Mouse (Mus musculus) heart, postnatal 0 days (tissue): ENCODE data around the gene Fdx1l. TPM values are rescaled to one million over a fixed set of nuclear protein-coding genes. Genes with fewer than 3 reads are reported as not detected.

Experiments
- ATAC-seq: fragments of 200-750 bp; cut with Nextera tagmentation; 2 replicates; pipeline ENCODE4 v1.8.0; 2017; ENCODE audit warnings: low read depth, moderate number of reproducible peaks, moderate library complexity; ENCODE audit not compliant: insufficient read depth
- DNase-seq: peaks from one replicate; pipeline ENCODE4 v3.0.0-alpha.2; 2016; ENCODE audit warnings: low spot score
- H3K27ac ChIP-seq: fragments of 300-500 bp; sonication (generic); 2 replicates; pipeline ENCODE4 v1.5.1; 2014; ENCODE audit warnings: low read depth, mild to moderate bottlenecking
- H3K27me3 ChIP-seq: fragments of 300-500 bp; sonication (generic); 2 replicates; pipeline ENCODE4 v1.6.1; 2014; ENCODE audit warnings: low read length, mixed read lengths; ENCODE audit not compliant: control insufficient read depth, insufficient read depth
- H3K36me3 ChIP-seq: fragments of 300-500 bp; sonication (generic); replicated peaks from 2 replicates; pipeline ENCODE4 v1.6.1; 2014; ENCODE audit warnings: low read length, mixed read lengths; ENCODE audit not compliant: control insufficient read depth, insufficient read depth
- H3K4me1 ChIP-seq: fragments of 300-500 bp; sonication (generic); 2 replicates; pipeline ENCODE4 v1.6.1; 2014; ENCODE audit warnings: antibody characterized with exemption; ENCODE audit not compliant: control insufficient read depth, insufficient read depth
- H3K4me2 ChIP-seq: fragments of 300-500 bp; sonication (generic); 2 replicates; pipeline ENCODE4 v1.6.1; 2014; ENCODE audit warnings: low read depth, mild to moderate bottlenecking, low read length, moderate library complexity
- H3K4me3 ChIP-seq: fragments of 300-500 bp; sonication (generic); 2 replicates; pipeline ENCODE4 v1.5.1; 2014; ENCODE audit warnings: low read depth, low read length
- H3K9ac ChIP-seq: fragments of 300-500 bp; sonication (generic); replicated peaks from 2 replicates; pipeline ENCODE4 v1.6.1; 2014; ENCODE audit warnings: low read depth, low read length, mixed read lengths
- H3K9me3 ChIP-seq: fragments of 300-500 bp; sonication (generic); replicated peaks from 2 replicates; pipeline ENCODE4 v1.6.1; 2016; ENCODE audit warnings: low read length; ENCODE audit not compliant: control insufficient read depth
- CTCF ChIP-seq: IDR thresholded peaks from 2 replicates; pipeline ENCODE4 v1.5.1; 2016; ENCODE audit warnings: antibody characterized with exemption, control low read depth, low read depth
- EP300 ChIP-seq: IDR thresholded peaks from 2 replicates; pipeline ENCODE4 v1.6.1; 2016; ENCODE audit warnings: antibody characterized with exemption, low read depth
- WGBS: fragments of 180-500 bp; shearing (Covaris S2); extraction: QIAGEN DNeasy Blood & Tissue Kit; methylation state at CpG from one replicate; pipeline ENCODE4 v1.1.7; 2014; 5-methylcytosine and 5-hydroxymethylcytosine counted together
- polyA plus RNA-seq: library from polyadenylated mRNA; unstranded; fragments of >200 nt; fragmentation: Nextera tagmentation; extraction: Ambion mirVana; gene quantifications from 2 replicates; pipeline ENCODE4 v1.2.1, GENCODE M21; 2015
- total RNA-seq: library from RNA; depleted of rRNA; stranded (reverse); fragments of >200 nt; gene quantifications from 2 replicates; pipeline ENCODE4 v1.2.3, GENCODE M21; 2014; ENCODE audit warnings: low replicate concordance

The Fdx1l gene
- total and polyA plus RNA-seq, 2 experiments from 2014 or later: 51.1 to 79.5 TPM

DNA sequence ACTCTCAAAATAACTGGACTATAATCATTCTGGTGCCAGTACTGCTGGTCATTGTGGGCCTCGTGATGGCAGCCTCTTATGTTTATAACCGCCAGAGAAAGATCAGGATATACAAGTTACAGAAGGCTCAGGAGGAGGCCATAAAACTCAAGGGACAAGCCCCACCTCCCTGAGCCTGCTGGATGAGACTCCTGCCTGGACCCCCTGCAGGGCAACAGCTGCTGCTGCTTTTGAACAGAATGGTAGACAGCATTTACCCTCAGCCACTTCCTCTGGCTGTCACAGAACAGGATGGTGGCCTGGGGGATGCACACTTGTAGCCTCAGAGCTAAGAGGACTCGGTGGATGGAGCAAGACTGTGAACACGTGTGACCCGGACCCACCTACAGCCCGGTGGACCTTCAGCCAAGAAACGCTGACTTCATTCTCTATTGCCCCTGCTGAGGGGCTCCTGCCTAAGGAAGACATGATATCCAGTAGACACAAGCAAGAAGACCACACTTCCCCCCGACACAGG, 45.6 kb downstream of the Fdx1l start:
- H3K4me1 ChIP-seq: peaks cover 32% of the 10 kb centered on the region
- DNase-seq (no peak), ATAC-seq (no peak)
- no peak overlapping the region for H3K4me3 ChIP-seq
- TF ChIP-seq EP300 (no peak), CTCF (no peak)
- peaks cover 23% of the 10 kb centered on the region for H3K27me3 ChIP-seq
- 70% methylated on average over 8 of the region's 8 CpGs for WGBS
- no peak overlapping the region for H3K4me2 ChIP-seq
- no peak overlapping the region for H3K9ac ChIP-seq
- no peak overlapping the region for H3K27ac ChIP-seq
- H3K36me3 ChIP-seq: 0 out of 2 replicates have a peak, but pooled peaks cover 5% of the 10 kb centered on the region
- H3K9me3 ChIP-seq: no peaks in the 10 kb centered on the region

DNA sequence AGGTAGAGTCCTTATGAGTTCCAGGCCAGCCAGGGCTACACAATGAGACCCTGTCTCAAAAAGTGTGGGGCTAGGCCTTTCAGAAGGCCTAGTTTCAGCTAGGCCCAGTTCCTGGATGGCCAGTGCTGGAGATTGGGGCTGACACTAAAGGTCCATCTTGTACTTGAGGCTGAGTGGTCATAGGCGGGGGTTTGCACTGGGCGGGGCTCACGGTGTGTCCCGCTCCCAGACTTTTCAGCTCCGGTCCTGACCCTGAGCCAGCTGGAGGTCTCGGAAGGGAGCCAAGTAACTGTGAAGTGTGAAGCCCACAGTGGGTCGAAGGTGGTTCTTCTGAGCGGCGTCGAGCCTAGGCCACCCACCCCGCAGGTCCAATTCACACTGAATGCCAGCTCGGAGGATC, 46.6 kb downstream of the Fdx1l start:
- no peak overlapping the region for H3K4me2 ChIP-seq
- TF ChIP-seq EP300 (no peak), CTCF (no peak)
- H3K27me3 ChIP-seq: peaks cover 13% of the 10 kb centered on the region
- 0 out of 2 replicates have a peak, but pooled peaks cover 5% of the 10 kb centered on the region for H3K36me3 ChIP-seq
- peaks cover 23% of the 10 kb centered on the region for H3K4me1 ChIP-seq
- no peak overlapping the region for H3K9ac ChIP-seq
- no peak for DNase-seq
- 80% methylated on average over 12 of the region's 12 CpGs for WGBS
- H3K9me3 ChIP-seq: no peaks in the 10 kb centered on the region
- H3K4me3 ChIP-seq: no peak overlapping the region
- H3K27ac ChIP-seq: no peak overlapping the region
- no peak for ATAC-seq

DNA sequence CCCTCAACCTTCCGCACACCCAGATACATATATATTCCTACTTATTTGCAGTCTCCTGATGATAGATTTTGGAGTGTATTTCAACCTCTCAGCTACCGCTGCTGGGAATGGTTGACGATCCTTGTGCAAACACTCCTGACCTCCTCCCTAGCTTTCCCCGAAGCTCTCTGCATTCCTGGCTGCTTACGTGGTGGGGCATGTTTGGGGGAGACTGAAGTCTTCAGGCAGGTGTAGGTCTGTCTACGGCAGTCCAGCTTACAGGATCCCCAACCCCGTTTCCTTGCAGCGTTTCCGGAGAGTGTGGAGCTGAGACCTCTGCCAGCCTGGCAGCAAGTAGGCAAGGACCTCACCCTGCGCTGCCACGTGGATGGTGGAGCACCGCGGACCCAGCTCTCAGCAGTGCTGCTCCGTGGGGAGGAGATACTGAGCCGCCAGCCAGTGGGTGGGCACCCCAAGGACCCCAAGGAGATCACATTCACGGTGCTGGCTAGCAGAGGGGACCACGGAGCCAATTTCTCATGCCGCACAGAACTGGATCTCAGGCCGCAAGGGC, 48.1 kb downstream of the Fdx1l start:
- no peaks in the 10 kb centered on the region for H3K9me3 ChIP-seq
- H3K36me3 ChIP-seq: 0 out of 2 replicates have a peak, but pooled peaks cover 5% of the 10 kb centered on the region
- H3K4me1 ChIP-seq: peaks cover 15% of the 10 kb centered on the region
- no peak overlapping the region for H3K9ac ChIP-seq
- peaks cover 11% of the 10 kb centered on the region; the same call in 1 of the 2 replicates for H3K27me3 ChIP-seq
- ATAC-seq (no peak), DNase-seq (no peak)
- H3K4me3 ChIP-seq: no peak overlapping the region
- no peak overlapping the region for H3K4me2 ChIP-seq
- H3K27ac ChIP-seq: no peak overlapping the region
- 66% methylated on average over 19 of the region's 19 CpGs for WGBS
- TF ChIP-seq CTCF (no peak), EP300 (no peak)

DNA sequence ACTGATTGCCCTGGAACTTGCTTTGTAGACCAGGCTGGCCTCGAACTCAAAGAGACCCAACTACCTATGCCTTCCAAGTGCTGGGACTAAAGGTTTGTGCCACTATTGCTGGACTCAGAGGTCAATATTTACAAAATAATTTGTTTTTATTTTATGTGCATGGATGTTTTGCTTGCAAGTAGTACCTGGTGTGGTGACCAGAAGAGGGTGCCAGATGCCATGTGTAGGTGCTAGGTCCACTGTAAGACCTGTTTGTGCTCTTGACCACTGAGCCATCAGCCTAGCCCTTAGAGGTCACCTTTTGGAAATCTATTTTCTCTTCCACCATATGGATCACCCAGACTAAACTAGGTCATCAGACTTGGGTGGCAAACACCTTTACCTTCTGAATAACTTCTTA, 50.7 kb downstream of the Fdx1l start:
- DNase-seq (no peak), ATAC-seq (no peak)
- no peak overlapping the region for H3K4me3 ChIP-seq
- H3K9me3 ChIP-seq: no peaks in the 10 kb centered on the region
- H3K27ac ChIP-seq: no peak overlapping the region
- H3K36me3 ChIP-seq: 0 out of 2 replicates have a peak, but pooled peaks cover under 1% of the 10 kb centered on the region
- no peak overlapping the region for H3K9ac ChIP-seq
- TF ChIP-seq CTCF: peak; percentile 22; the same call in 1 of the 2 replicates
- TF ChIP-seq EP300: no peak
- no peaks in the 10 kb centered on the region for H3K4me1 ChIP-seq
- peaks cover 5% of the 10 kb centered on the region; the same call in 1 of the 2 replicates for H3K27me3 ChIP-seq
- 64% methylated on average over 1 of the region's 1 CpGs for WGBS
- H3K4me2 ChIP-seq: no peak overlapping the region

DNA sequence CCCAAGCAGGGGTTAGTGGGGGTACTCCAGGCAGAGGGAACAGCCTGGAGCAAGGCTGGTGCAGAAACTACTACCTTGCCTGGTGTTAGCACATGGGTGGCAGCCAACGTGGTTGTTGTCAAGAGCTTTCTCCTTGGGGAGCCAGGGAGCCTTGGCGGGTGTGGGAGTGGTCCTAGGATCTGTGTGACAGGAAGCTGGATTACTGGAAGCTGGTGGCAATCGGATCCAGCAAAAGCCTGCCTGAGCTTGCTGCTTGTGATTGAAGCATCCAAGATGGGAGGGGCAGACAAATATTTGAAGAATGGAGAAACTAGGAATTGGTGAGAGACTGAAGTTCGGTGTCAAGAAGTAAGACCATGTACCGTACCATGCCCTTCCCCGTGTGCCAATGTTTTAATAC, 51.1 kb downstream of the Fdx1l start:
- ATAC-seq: no peak
- WGBS: 57% methylated on average over 6 of the region's 6 CpGs
- H3K9ac ChIP-seq: no peak overlapping the region

DNA sequence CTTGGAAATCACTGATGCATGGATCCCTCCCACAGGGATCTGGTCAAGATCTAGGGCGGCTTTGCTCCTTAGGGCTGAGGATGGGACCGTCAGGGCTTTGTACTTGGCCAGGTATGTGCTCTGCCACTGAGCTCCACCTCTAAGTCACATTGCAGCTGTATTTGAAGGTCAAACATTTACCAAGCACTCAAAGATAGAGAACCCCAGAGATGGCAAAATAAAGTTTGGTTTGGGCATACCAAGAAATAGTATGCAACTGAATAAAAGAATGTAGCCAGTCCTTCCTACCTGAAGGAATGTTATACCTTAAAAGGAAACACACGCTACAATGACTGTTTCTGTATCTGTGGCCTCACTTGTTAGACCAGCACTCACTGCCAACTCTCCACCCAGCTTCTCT, 52.1 kb downstream of the Fdx1l start:
- H3K4me1 ChIP-seq: no peaks in the 10 kb centered on the region; the same call in 1 of the 2 replicates
- peaks cover 13% of the 10 kb centered on the region for H3K27me3 ChIP-seq
- H3K4me2 ChIP-seq: no peak overlapping the region
- no peak overlapping the region for H3K27ac ChIP-seq
- WGBS: 74% methylated on average over 3 of the region's 3 CpGs
- H3K9ac ChIP-seq: no peak overlapping the region
- no peak overlapping the region for H3K4me3 ChIP-seq
- no peaks in the 10 kb centered on the region for H3K36me3 ChIP-seq
- ATAC-seq (no peak), DNase-seq (no peak)
- H3K9me3 ChIP-seq: no peaks in the 10 kb centered on the region
- TF ChIP-seq CTCF (no peak), EP300 (no peak)

More for the DNA sequence above, 51.1 kb downstream of the Fdx1l start:
- Histone ChIP-seq H3K36me3 (no peaks in the 10 kb centered on the region), H3K9me3 (no peaks in the 10 kb centered on the region), H3K27ac (no peak overlapping the region), H3K4me3 (no peak overlapping the region), H3K4me2 (no peak overlapping the region), H3K27me3 (peaks cover 6% of the 10 kb centered on the region; the same call in 1 of the 2 replicates), H3K4me1 (no peaks in the 10 kb centered on the region; the same call in 1 of the 2 replicates)
- DNase-seq: no peak
- TF ChIP-seq EP300 (no peak), CTCF (no peak)
